Mouse (Mus musculus): ENCODE results near the gene Galnt2.

Gene Galnt2

DNA sequence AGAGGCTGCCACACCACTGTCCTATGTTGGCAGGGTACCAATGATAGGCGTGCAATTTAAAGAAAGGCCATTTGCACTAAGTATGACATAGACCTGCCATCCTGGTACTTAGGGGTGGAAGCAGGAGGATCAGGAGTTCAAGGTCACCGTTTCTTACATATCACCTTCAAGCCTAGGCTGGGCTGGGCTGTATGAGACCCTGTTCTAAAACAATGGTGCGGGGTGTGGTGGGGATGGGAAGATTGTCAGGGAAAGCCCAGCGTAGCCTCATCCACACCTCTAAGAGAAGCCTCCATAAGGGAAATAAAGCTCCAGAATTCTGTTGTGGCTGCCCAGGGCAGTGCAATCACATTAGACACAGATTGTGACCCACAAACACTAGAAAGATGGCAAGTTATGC is 4.3 kb downstream of the Galnt2 start:
- no peak for DNase-seq

DNA sequence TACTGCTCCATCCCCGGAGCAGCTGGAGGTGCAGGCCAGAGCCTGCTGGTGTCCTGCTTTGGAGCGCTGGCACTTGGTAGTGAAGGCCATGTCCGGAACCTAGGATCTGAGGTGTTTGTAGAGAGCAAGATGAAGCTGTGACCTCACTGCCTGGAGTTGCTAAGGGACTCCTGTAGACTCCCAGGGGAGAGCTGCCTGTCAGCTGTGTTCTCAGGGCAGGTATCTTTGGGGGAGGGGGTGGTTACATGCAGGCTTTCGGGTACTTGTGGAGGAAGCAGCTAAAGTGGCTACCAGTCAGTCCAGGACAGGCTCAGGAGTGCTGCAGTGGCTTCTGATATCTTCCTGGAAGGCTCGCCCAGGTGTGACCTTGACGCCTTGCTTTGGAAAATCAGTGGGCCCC is 8.2 kb downstream of the Galnt2 start:
- DNase-seq, result no peak

DNA sequence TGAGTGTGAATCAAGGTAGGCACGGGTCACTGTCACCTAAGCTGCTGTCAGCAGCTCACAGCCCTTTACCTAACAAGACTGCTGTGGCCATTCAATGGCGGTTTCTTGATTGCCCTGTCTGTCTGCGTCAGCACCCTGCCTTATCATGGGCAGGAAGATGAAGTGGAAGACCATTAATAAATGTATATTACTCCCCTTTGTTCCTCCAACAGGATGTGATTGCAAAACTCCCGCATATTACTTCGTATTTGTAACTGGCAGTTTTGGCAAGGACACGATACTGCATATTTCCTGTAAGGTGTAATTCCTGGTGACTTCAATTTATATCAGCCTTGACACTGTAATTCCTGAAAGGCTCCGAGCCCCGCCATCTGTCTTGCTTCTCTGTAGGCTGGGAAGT is 9.7 kb downstream of the Galnt2 start:
- no peak for DNase-seq

DNA sequence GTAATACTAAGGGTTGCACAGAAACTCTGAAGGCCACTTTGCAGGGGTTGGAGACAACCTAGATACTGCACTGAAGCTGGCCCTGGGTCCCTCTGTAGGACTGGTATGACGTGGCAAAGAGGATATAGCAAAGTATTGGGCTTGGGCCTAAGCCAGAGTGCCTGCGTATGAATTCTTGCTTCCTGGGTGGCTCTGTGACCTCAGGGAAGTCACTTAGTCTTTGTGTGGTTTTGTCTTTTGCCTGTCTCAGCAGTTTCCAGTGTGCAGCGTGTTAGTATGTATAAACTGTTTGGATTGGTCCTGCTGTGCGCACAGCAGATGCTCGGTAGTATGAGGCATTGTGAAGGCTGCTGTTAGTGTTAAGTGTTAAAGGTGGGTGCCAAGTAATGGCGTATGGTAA is 11.0 kb downstream of the Galnt2 start:
- no peak for DNase-seq

DNA sequence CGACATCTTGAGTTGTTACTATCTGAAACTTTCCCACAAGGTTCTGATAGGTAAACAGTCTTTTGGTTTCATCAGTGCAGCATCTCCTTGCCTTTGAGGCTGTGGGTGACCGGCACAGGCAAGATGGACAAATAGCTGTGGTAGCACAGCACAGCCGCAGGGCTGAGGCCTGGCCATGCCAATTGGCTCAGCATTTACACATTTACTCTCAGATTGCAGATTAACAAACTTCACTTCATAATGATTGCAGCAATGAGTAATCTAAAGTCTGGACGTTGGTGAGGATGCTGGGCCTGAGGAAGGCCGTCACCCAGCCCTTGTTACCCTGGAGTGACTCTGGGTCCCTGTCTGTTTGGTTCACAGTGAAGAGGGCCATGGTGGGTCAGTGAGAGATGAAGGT is 11.7 kb downstream of the Galnt2 start:
- no peak for DNase-seq

DNA sequence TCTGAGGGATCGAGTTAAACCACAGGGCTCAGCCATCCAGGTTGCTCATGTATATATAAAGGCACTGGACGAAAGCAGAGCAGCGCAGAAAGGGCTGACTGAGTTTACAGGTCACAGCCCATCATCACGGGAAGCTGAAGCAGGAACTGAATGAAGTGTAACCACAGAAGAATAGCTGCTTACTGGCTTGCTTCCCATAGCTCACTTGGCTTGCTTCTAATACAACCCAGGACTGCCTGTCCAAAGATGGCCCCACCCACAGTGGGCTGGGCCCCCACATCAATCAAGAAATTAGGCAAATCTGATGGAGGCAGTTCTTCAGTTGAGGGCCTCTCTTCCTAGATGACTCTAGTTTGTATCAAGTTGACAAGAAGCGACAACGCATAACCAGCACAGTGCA is 16.4 kb downstream of the Galnt2 start:
- no peak for DNase-seq

DNA sequence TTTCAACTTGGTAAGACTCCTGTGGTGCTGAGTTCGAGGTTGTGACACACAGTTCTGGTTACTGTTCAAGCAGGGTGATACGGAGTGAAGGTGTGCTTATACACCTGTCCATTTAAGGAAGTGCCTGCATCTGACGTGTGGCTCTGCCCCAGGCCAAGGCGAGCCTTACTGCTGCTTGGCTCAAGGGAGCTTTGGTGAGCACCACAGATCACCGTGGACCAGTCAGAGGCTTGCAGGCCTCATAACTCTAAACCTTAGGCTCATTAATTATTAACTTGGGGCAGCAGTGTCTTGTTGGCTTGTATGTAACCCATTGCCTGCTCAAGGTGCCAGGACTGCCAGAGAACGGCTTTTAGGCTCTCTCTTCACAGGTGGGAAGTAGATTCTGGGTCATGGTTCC is 17.5 kb downstream of the Galnt2 start:
- DNase-seq, result no peak

DNA sequence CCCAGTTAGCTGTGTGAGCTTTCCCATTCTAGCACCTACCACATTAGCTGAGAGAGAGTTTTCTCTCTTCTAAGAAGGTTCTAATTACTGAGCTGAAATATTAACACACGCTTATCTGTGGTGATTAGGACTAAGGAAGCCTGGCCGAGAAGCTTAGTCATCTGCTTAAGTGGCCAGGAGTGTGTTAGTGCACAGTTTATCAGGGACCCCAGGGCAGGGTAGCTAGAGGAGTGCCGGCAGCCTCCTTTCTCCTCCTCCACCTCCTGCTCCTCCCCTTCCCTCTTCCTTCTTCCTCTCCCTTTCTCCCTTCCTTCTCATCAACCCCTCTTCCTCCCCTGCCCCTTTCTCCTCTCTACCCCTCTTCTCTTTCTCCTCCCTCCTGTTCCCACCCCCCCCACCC is 19.1 kb downstream of the Galnt2 start:
- no peak for DNase-seq

DNA sequence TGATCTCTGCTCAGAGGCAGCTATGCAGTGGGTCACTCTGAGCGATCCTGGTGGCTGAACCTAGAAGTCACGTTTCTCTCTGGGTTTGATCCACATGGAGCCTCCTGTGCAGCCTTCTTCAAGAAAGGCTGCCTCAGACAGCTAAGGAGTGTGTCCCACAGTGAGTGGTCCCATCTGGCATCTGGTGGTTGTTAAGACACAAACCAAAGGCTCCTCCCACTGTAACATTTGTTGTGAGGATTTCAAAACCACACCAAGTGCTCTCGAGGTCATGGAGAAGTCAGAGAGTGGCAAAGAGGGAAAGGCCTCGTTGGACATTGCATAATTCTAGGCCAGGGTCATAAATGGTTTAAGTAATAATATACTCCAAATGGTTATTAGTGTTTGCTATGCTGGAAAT is 19.6 kb downstream of the Galnt2 start:
- no peak for DNase-seq

DNA sequence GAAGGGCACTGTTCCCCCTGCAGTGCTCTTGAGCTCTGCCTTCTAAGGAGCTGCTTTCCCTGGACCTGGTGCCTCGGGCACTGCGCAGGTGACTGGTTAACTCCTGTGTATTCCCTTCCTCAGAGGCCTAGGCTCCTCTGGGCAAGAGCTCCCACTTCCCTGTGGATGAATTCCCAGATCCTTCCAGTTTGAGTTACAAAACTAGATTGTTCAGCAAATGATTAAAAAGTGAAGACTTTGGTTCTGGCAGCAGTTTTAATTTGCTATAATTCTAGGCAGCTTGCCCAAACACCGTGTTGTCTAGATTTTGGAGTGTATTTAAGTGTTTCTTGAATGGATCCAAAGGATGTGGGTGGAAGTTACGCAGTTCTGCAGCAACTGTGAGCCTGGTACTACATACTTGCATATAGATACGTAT is 21.4 kb downstream of the Galnt2 start:
- peak; percentile 51 for DNase-seq

DNA sequence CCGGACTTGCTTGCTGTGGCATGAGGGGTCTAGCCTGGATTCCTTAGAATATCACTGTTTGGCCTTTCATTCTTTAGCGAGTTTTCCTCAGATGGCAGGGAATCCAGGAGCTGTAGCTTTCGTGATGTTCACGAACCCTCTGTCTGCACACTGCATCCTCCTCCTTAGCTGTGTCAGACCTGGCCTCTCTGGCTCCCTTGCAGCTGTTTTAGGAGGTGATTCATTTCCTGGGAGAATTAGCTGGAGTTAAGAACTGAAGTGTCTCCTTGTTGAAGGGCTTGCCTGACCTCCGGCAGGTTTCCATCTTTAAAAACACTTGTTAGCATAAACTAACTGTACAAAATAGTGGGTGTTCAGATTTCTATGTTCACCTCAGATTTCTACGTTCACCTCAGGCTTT is 22.7 kb downstream of the Galnt2 start:
- no peak for DNase-seq

DNA sequence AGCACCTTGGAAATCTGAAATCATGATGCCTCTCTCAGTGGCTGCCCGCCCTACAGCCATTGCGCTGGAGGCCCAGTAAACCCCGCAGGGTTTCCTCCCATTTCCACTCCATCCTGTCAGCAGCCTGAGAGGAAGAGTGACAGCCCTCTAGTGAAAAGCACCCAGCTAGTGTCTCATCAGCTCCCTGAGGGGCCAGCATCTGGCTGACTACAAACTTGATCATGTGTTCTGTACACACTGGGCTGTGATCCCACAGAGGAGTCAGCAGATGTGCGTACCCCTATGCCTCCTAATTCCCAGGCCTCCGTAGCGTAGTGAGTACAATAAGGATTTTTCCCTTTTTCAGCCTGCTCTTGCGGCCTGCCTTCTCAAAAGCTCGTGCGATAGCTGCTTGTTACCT is 25.6 kb downstream of the Galnt2 start:
- DNase-seq, result peak; percentile 39

DNA sequence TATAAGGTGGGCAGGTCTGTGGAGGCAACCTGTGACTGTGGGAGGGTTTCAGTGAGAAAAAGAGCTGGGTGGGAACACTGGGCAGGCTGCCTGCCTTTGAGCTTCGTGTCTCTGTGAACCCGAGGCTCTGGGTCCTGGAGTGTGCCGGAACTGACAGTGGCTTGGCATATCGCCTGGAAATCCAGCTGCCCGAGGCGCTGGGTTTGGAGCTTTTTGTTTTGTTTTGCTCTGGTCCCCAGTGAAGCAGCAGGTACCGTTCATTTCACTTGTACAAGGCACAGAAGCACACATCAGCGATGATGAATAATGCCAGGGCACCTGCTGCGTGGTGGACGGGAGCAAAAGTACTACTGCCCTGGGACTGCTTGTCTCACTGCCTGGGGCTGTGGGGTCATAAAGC is 26.2 kb downstream of the Galnt2 start:
- DNase-seq, result peak; percentile 73

DNA sequence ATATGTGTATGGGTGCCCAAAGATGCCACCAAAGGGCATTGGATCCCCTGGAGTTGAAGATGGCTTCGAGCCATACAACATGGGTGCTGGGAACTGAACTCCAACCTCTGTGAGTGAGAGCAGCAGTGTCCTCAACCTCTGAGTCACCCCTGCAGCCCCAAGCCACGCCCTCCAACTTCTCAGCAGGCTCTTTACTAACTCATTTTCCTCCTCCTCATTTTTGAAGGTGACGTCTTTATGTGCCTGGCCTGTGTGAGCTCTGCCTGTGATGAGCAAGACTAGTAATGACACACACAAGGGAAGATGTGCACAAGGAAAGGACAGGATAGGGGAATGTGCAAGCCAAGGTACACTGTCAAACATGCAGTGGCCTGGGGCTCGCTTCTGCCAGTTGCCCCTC is 28.0 kb downstream of the Galnt2 start:
- no peak for DNase-seq

DNA sequence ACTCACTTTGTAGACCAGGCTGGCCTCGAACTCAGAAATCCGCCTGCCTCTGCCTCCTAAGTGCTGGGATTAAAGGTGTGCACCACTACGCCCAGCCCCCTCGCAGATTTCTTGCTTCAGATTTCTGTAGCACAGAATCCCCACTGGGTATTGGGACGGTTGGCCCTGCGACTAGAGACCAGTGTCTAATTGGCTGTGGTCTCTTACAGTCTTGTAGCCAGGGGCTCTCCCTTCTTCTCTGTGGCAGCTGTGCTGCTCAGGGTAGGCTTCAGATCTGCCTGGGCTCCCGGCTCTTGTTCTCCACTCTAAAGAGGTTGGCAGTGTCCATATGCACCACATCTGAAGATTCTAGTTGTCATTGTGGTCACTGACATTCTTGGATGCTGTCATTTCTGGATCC is 28.7 kb downstream of the Galnt2 start:
- DNase-seq, result no peak

DNA sequence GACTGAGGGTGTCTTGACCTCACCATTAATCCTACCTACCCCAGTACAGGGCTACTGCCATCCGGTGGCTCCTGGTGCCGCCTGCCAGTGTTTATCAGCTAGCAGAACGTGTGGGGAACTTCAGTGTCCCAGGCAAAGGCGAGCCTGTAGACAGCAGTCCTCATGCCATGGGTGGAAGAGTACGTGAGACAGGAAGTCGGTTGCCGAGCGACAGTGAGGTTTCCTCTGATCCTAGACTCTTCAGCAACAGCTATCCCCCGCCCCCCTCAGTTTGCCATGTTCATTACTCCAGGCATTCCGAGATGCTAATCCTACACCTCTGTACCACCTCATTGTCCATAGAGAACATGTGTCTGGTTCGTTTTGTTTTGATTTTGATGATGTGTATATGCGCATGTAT is 29.2 kb downstream of the Galnt2 start:
- no peak for DNase-seq

DNA sequence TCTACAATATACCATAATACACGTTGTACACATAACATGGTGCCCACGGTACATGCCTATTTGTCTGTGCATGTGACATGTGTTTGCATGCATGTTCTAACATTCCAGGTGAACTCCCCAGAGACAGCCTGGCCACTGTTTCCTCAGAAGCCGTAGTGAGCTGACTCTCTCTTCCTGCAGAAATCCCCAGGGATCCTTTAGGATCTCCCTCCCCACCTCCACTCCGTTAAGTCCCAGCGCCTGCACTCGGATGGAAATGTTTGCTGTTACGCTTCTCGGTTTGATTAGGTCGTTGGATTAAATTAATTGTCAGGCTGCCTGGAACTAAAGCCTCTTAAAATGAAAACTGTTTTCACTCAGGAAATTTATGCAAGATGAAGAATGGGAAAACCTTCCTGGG is 31.9 kb downstream of the Galnt2 start:
- DNase-seq, result no peak

DNA sequence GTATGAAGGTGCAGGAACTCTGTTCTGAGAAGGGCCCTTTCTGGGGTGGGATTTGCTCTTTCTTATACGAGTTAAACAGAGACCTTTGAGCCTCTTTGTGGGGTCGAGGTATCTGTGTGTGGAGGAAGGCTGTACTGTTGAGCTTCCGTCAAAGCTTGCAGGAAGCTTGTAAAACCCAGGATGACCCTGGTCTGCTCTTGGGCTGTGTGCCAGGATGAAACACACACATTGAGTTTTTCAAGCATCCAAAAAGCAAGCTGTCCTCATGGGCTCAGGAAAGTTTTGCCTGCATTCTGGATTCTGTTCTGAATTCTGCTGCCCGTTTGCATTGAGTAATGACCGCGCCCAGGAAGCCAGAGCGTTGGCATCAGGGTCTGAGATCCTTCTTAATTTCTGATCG is 32.8 kb downstream of the Galnt2 start:
- no peak for DNase-seq

DNA sequence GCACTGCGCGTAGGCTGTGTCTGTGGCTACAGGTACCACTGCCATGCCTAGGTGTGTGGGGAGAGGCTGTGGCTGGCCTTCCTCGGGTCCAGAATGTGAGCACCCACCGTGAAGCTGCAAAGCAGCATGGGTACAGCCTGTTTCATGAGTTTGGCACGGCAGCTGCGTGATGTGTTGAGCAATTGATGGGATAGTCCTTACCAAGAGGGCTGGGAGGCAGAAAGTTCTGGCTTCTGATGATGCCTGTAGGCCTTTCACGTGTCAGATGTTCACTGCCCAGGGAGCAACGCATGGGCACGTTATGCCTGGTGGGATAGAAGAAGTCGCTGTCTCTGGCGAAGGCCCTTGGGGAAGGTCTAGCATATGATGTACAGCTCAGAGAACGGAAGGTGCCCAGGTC is 33.5 kb downstream of the Galnt2 start:
- DNase-seq, result no peak

DNA sequence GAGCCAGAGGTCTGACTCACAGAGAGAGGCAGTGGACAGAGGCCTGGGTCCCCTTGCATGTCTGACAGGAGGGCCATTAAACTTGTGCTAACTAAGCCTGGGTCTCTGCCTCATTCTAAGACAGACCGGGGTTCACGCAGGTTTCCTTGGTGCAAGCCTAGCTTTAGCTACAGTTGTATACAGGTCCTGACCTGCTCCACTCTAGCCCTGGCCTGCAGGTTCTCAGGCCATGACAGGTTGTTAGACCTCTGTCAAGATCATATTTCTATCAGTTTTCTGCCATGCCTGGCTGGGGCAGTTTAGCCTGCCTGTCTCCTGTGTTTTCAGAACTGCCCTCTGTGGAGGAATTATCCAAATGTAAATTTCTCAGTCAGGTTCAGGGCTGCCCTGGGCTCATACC is 33.9 kb downstream of the Galnt2 start:
- no peak for DNase-seq

DNA sequence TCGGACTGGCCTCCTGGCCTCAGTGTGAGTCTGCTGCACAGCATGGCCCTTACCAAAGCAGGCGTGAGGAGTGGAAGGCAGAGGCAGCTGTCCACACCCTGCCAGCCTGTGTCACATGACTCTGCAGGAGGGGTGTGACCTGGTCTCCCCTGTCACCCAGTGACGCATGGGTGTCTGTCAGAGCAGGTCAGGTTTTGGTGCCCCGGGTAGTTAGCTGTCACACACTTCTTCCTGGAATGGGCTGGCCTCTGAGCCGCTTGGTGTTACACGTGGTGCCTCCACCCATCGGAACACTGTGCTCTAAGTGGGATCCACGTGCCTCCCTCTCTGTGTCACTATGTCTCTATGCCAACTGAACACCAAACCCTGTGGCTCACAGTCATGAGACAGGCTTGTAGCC is 34.6 kb downstream of the Galnt2 start:
- peak; percentile 45 for DNase-seq

DNA sequence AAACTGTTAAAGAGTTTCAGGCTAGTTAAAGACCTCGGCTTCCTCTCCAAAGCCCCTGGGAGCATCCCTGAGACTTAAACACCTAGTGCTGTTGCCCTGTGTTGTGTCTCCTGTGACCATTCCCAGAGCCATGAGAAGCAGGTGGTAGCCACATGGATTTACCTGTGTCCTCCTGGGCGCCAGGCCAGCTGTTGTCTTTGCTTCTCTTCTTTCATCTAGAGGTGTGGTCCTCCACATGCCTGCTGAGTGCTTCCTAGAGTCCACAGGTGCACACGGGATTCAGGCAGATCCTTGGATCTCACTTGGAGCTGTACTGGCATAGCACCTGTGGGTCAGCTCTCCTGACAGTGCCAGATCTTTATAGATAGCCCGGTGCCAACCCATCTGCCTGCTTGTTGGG is 36.0 kb downstream of the Galnt2 start:
- DNase-seq, result no peak

DNA sequence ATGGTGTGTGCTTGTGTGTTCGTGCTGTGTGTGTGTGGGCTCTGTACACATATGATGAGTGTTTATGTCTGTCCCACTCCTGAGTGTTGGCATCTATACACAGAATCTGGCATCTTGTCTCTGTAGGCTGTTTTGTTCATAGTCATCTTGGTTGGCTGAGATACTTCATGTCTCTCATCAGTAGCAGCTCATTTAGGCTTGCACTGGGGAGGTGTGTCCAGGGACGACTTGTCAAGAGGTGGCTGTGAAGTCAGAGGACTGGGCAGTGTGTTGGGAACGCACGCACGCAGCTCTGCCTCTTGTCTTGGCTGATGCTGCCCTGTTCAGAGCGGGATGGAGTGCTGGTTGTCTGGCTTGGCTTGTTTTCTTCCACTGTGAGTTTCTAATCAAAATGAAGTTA is 39.3 kb downstream of the Galnt2 start:
- DNase-seq, result no peak

DNA sequence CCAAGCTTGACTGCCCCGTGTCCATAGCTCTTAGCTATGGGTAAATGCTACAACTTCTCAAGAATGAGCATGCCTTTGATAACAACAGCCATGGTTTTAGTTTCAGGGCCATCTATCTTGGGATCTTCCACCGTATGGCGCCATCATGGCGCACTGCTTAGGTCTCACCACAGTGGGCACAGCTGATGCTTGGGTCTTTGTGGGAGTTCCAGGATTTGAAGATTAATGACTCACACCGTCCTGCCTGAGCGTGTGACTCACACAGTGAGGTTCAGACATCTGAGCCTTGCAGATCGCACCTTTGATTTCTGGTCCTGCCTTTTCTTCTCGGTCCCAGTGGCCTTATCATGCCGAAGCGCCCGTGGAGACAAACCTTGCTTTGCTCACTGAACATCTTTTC is 39.7 kb downstream of the Galnt2 start:
- DNase-seq, result no peak

DNA sequence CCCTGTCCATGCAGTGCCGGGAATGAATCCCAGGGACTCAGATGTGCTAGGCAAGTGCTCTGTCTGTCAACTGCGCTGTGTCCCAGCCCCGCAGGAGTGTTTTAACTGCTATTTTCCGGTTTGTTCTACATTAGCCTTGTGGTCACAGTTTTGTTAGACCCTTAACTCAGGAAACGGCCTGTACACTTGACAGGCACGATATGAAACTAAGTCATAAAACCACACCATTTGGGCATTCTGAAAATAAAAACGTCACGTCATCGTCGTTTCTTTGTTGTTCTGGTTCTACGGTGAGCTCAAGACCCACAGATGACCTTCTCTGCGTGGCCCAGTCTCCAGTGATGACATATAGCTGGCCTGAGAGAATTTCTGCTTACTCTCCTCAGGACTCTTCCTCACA is 40.3 kb downstream of the Galnt2 start:
- DNase-seq, result no peak

DNA sequence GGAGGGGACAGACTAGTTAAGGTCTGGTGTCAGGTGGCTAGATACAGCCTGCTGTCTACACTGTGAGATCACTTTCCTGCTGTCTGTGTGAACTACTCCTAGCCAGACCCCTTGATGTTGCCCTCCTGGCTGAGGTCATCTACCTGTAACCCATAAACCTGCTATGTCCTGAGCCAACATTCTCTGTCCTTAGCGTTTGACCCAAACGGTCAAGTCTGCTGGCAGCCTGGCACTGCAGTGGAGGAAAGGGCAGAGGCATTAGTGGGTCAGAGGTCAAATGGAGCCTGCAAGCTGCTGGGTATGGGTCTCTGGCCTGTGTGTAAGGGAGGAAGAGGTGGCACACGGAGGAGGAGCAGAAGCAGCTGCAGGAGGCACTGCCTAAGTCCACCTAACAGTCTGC is 41.6 kb downstream of the Galnt2 start:
- DNase-seq, result no peak

Data from layer of hippocampus, adult 9-11 months (tissue).